11 mouse cellular contexts compared by ENCODE assay signal in genomic region chr11:5318976-5319375, GRCm38 (mm10). TPM values are rescaled to one million over a fixed set of nuclear protein-coding genes. Genes with fewer than 3 reads are reported as not detected.
DNase-seq lines count a peak whose midpoint lies in the region; ATAC-seq and TF ChIP-seq lines count a peak whose summit lies in the region.
"Had no signal": no experiment of that assay in that cellular context is flagged by ENCODE, and none has a peak within 500 bp of the region (broad histone marks: within the 10 kb centered on the region; RNA-seq: fewer than 3 reads in every experiment).

No protein-coding gene starts in this region.

- H3K9me3 ChIP-seq in kidney, embryonic 15.5 days (replicated peaks): no peaks in the 10 kb centered on the region
- no peaks in the 10 kb centered on the region for H3K9me3 ChIP-seq in embryonic facial prominence, embryonic 13.5 days
- H3K9me3 ChIP-seq in forebrain, postnatal 0 days (ENCODE audit: low read length): no peaks in the 10 kb centered on the region
- no peaks in the 10 kb centered on the region for H3K9me3 ChIP-seq in limb, embryonic 13.5 days
- H3K9me3 ChIP-seq: liver, embryonic 13.5 days had no signal

- 33% methylated on average over 2 of the region's 2 CpGs for WGBS in kidney, embryonic 15.5 days
- 35% methylated on average over 2 of the region's 2 CpGs for WGBS in embryonic facial prominence, embryonic 13.5 days
- WGBS in forebrain, postnatal 0 days: 26% methylated on average over 2 of the region's 2 CpGs
- WGBS in limb, embryonic 13.5 days: 53% methylated on average over 2 of the region's 2 CpGs

- no peak for ATAC-seq in kidney, embryonic 15.5 days (replicated peaks; ENCODE audit: low FRiP score)
- no peak for ATAC-seq in embryonic facial prominence, embryonic 13.5 days (ENCODE audit: insufficient number of reproducible peaks, insufficient read depth, low FRiP score, low TSS enrichment, low read depth)
- ATAC-seq in forebrain, postnatal 0 days: no peak
- no peak for ATAC-seq in limb, embryonic 13.5 days (ENCODE audit: low FRiP score, low read depth)

- H3K9ac ChIP-seq in kidney, embryonic 15.5 days: no peak overlapping the region
- no peak overlapping the region for H3K9ac ChIP-seq in embryonic facial prominence, embryonic 13.5 days
- H3K9ac ChIP-seq in forebrain, postnatal 0 days: no peak overlapping the region
- no peak overlapping the region for H3K9ac ChIP-seq in limb, embryonic 13.5 days
- H3K9ac ChIP-seq: liver, embryonic 13.5 days had no signal

- no peak overlapping the region for H3K4me2 ChIP-seq in kidney, embryonic 15.5 days
- no peak overlapping the region for H3K4me2 ChIP-seq in embryonic facial prominence, embryonic 13.5 days
- H3K4me2 ChIP-seq in forebrain, postnatal 0 days (ENCODE audit: low read depth): no peak overlapping the region
- H3K4me2 ChIP-seq in limb, embryonic 13.5 days (replicated peaks): no peak overlapping the region
- H3K4me2 ChIP-seq: liver, embryonic 13.5 days had no signal

- TF ChIP-seq CTCF in forebrain, postnatal 0 days (IDR thresholded peaks at IDR 0.05; ENCODE audit: low read depth): no peak

- peak overlapping the region; percentile 4 for H3K27ac ChIP-seq in kidney, embryonic 15.5 days
- H3K27ac ChIP-seq in embryonic facial prominence, embryonic 13.5 days: peak overlapping the region; percentile 78; the same call in 1 of the 2 replicates
- H3K27ac ChIP-seq in forebrain, postnatal 0 days (ENCODE audit: low read depth, low read length): peak overlapping the region; percentile 40; the same call in 1 of the 2 replicates
- H3K27ac ChIP-seq in limb, embryonic 13.5 days: peak overlapping the region; percentile 16; the same call in 1 of the 2 replicates
- H3K27ac ChIP-seq: liver, embryonic 13.5 days had no signal

- no peaks in the 10 kb centered on the region for H3K36me3 ChIP-seq in kidney, embryonic 15.5 days
- no peaks in the 10 kb centered on the region for H3K36me3 ChIP-seq in embryonic facial prominence, embryonic 13.5 days
- no peaks in the 10 kb centered on the region for H3K36me3 ChIP-seq in forebrain, postnatal 0 days (ENCODE audit: insufficient read depth)
- no peaks in the 10 kb centered on the region for H3K36me3 ChIP-seq in limb, embryonic 13.5 days
- H3K36me3 ChIP-seq: liver, embryonic 13.5 days had no signal

- peaks cover 37% of the 10 kb centered on the region for H3K4me1 ChIP-seq in kidney, embryonic 15.5 days
- peaks cover 32% of the 10 kb centered on the region for H3K4me1 ChIP-seq in embryonic facial prominence, embryonic 13.5 days
- peaks cover 23% of the 10 kb centered on the region for H3K4me1 ChIP-seq in forebrain, postnatal 0 days (ENCODE audit: insufficient read depth)
- H3K4me1 ChIP-seq in limb, embryonic 13.5 days: peaks cover 29% of the 10 kb centered on the region
- H3K4me1 ChIP-seq: liver, embryonic 13.5 days had no signal

- H3K27me3 ChIP-seq in kidney, embryonic 15.5 days: no peaks in the 10 kb centered on the region
- H3K27me3 ChIP-seq in embryonic facial prominence, embryonic 13.5 days: no peaks in the 10 kb centered on the region
- H3K27me3 ChIP-seq in forebrain, postnatal 0 days (ENCODE audit: insufficient read depth, low read length): no peaks in the 10 kb centered on the region
- no peaks in the 10 kb centered on the region for H3K27me3 ChIP-seq in limb, embryonic 13.5 days
- H3K27me3 ChIP-seq: CH12.LX; liver, embryonic 13.5 days had no signal

- H3K4me3 ChIP-seq in kidney, embryonic 15.5 days (replicated peaks): no peak overlapping the region
- H3K4me3 ChIP-seq in embryonic facial prominence, embryonic 13.5 days: no peak overlapping the region
- no peak overlapping the region for H3K4me3 ChIP-seq in forebrain, postnatal 0 days (ENCODE audit: low read depth, low read length)
- no peak overlapping the region for H3K4me3 ChIP-seq in limb, embryonic 13.5 days
- H3K4me3 ChIP-seq: liver, embryonic 13.5 days had no signal

- DNase-seq in kidney, postnatal 10 days: no peak
- no peak for DNase-seq in forebrain, postnatal 0 days
- DNase-seq in thymus, postnatal 14 days: no peak
- no peak for DNase-seq in right cerebral cortex, postnatal 25 days
- DNase-seq in layer of hippocampus, adult 8-10 months (ENCODE audit: low spot score in 2 of 2): no peak
- DNase-seq: liver, embryonic 13.5 days; thymus, adult 2 months had no signal

RNA-seq across cellular contexts. Expression of gene Kremen1, which starts 57.6 kb away (rescaled TPM):
- polyA plus RNA-seq in kidney, embryonic 15.5 days (2015; fragmentation: Nextera tagmentation; extraction: Ambion mirVana): 21.8 and 22.9 TPM in 2 replicates
- polyA plus RNA-seq in embryonic facial prominence, embryonic 13.5 days (2015; fragmentation: Nextera tagmentation; extraction: Ambion mirVana): 23.8 and 25.1 TPM in 2 replicates
- 7.5 and 9.7 TPM in 2 replicates for total RNA-seq in forebrain, postnatal 0 days (2014; rRNA removed)
- 2.3 and 2.9 TPM in 2 replicates for polyA plus RNA-seq in forebrain, postnatal 0 days (2015; fragmentation: Nextera tagmentation; extraction: Ambion mirVana)
- polyA plus RNA-seq in limb, embryonic 13.5 days (2015; fragmentation: Nextera tagmentation; extraction: Ambion mirVana): 20.5 and 24.3 TPM in 2 replicates
- total RNA-seq in layer of hippocampus, adult 8-10 months (2022): 10 to 100 TPM; 13.5 to 15.6 (median 14.9) TPM

Comparison
In these comparisons a context has a peak if more than half of its experiments do, and no peak if none do; other contexts are left out.
1. H3K27ac ChIP-seq: peak in every context shown above with its lines; median percentile 78 in embryonic facial prominence, embryonic 13.5 days; 40 in forebrain, postnatal 0 days; 16 in limb, embryonic 13.5 days; 4 in kidney, embryonic 15.5 days.